Mouse (Mus musculus) myocyte (in vitro differentiated cells): ENCODE results near the gene Tcte1. TPM values are rescaled to one million over a fixed set of nuclear protein-coding genes. Genes with fewer than 3 reads are reported as not detected.

Source experiments
- H3K27me3 ChIP-seq: one replicate; pipeline ENCODE4 v1.6.1; 2011; ENCODE audit not compliant: control insufficient read depth, insufficient read depth, insufficient read length
- H3K36me3 ChIP-seq: one replicate; pipeline ENCODE4 v1.6.1; 2011; ENCODE audit not compliant: control insufficient read depth, insufficient read depth
- H3K4me2 ChIP-seq: one replicate; pipeline ENCODE4 v1.6.1; 2011; ENCODE audit warnings: low read depth, control low read depth
- H3K4me3 ChIP-seq: one replicate; pipeline ENCODE4 v1.5.1; 2011; ENCODE audit warnings: mild to moderate bottlenecking, control low read depth, moderate library complexity
- H3K79me2 ChIP-seq: one replicate; pipeline ENCODE4 v1.6.1; 2011; ENCODE audit not compliant: control insufficient read depth, insufficient read depth
- H3ac ChIP-seq: one replicate; pipeline ENCODE4 v1.6.1; 2011; ENCODE audit not compliant: control insufficient read depth, insufficient read length
- CEBPB ChIP-seq: IDR thresholded peaks from 2 replicates; pipeline ENCODE4 v1.6.1; 2011; ENCODE audit warnings: mild to moderate bottlenecking, moderate library complexity; ENCODE audit not compliant: poor library complexity, insufficient read depth, severe bottlenecking
- E2F4 ChIP-seq: IDR thresholded peaks from one replicate; pipeline ENCODE4 v1.6.1; 2011; ENCODE audit warnings: mild to moderate bottlenecking, control low read depth, moderate library complexity; ENCODE audit not compliant: insufficient read depth
- MAX ChIP-seq: IDR thresholded peaks from one replicate; pipeline ENCODE4 v1.6.1; 2011; ENCODE audit warnings: low read depth, mild to moderate bottlenecking, control low read depth
- MYOD1 ChIP-seq, 3 experiments: IDR thresholded peaks; one replicate each; pipeline ENCODE4 v1.6.1; 2011; ENCODE audit warnings: control low read depth in 2 of 3, low read depth in 2 of 3, mild to moderate bottlenecking in 2 of 3, moderate library complexity in 1 of 3; ENCODE audit not compliant: insufficient read length in 2 of 3, control insufficient read depth in 1 of 3
- MYOG ChIP-seq, 3 experiments: IDR thresholded peaks; one replicate each; pipeline ENCODE4 v1.6.1; 2011; ENCODE audit warnings: control low read depth in 2 of 3, low read depth in 2 of 3, mild to moderate bottlenecking in 2 of 3; ENCODE audit not compliant: insufficient read length in 2 of 3, control insufficient read depth in 1 of 3, insufficient read depth in 1 of 3
- POLR2A ChIP-seq: IDR thresholded peaks from one replicate; pipeline ENCODE4 v1.6.1; 2011; ENCODE audit warnings: low read depth, mild to moderate bottlenecking, control low read depth, moderate library complexity; ENCODE audit not compliant: insufficient read length
- POLR2AphosphoS2 ChIP-seq: IDR thresholded peaks from one replicate; pipeline ENCODE4 v1.6.1; 2011; ENCODE audit warnings: low read depth, control low read depth; ENCODE audit not compliant: insufficient read length
- REST ChIP-seq: IDR thresholded peaks from one replicate; pipeline ENCODE4 v1.6.1; 2011; ENCODE audit warnings: mild to moderate bottlenecking, control low read depth, moderate library complexity; ENCODE audit not compliant: insufficient read depth, insufficient read length
- SRF ChIP-seq: IDR thresholded peaks from one replicate; pipeline ENCODE4 v1.6.1; 2011; ENCODE audit warnings: low read depth; ENCODE audit not compliant: control insufficient read depth, insufficient read length
- TCF12 ChIP-seq: IDR thresholded peaks from one replicate; pipeline ENCODE4 v1.6.1; 2011; ENCODE audit warnings: mild to moderate bottlenecking, control low read depth; ENCODE audit not compliant: poor library complexity, insufficient read depth, severe bottlenecking
- TCF3 ChIP-seq: IDR thresholded peaks from one replicate; pipeline ENCODE4 v1.6.1; 2011; ENCODE audit warnings: low read depth, control low read depth; ENCODE audit not compliant: insufficient read length
- USF1 ChIP-seq: IDR thresholded peaks from one replicate; pipeline ENCODE4 v1.6.1; 2011; ENCODE audit warnings: low read depth, mild to moderate bottlenecking, control low read depth, moderate library complexity
- polyA plus RNA-seq: library from polyadenylated mRNA; unstranded; fragments of >200 nt; fragmentation: generic; extraction: Trizol; gene quantifications from one replicate; pipeline ENCODE4 v1.2.1, GENCODE M21; 2012; ENCODE audit warnings: missing spikeins

Tcte1 gene
- polyA plus RNA-seq, 1 experiment, result not detected

- TF ChIP-seq MAX, result no peak
These were observed 9.7 kb downstream of the Tcte1 start for GRCm38 (mm10) chr17:45532896-45533295.

GRCm38 (mm10) chr17:45536264-45536663, 13.0 kb downstream of the Tcte1 start:
- H3K79me2 ChIP-seq, result no peaks in the 10 kb centered on the region
- no peak overlapping the region for H3ac ChIP-seq
- H3K4me2 ChIP-seq, result no peak overlapping the region
- TF ChIP-seq MYOD1 (IDR thresholded peaks at IDR 0.05; ENCODE audit: control insufficient read depth in 1 of 3, insufficient read length in 2 of 3, low read depth in 2 of 3), result no peak
- no peak for TF ChIP-seq MYOG (IDR thresholded peaks at IDR 0.05; ENCODE audit: control insufficient read depth in 1 of 3, insufficient read depth in 1 of 3, insufficient read length in 2 of 3, low read depth in 2 of 3)
- TF ChIP-seq TCF12, result no peak
- TF ChIP-seq TCF3, result no peak
- peak; percentile 78 for TF ChIP-seq REST
- TF ChIP-seq SRF, result no peak
- no peak for TF ChIP-seq E2F4
- no peak for TF ChIP-seq POLR2A
- H3K27me3 ChIP-seq, result peaks cover 61% of the 10 kb centered on the region
- H3K4me3 ChIP-seq, result no peak overlapping the region
- H3K36me3 ChIP-seq, result no peaks in the 10 kb centered on the region

More at GRCm38 (mm10) chr17:45532896-45533295, 9.7 kb downstream of the Tcte1 start:
- H3K27me3 ChIP-seq, result peaks cover 57% of the 10 kb centered on the region
- H3ac ChIP-seq, result no peak overlapping the region
- no peak overlapping the region for H3K4me2 ChIP-seq
- H3K79me2 ChIP-seq, result no peaks in the 10 kb centered on the region
- H3K4me3 ChIP-seq, result no peak overlapping the region
- H3K36me3 ChIP-seq, result no peaks in the 10 kb centered on the region

GRCm38 (mm10) chr17:45538394-45538793, 15.2 kb downstream of the Tcte1 start:
- Histone ChIP-seq H3K36me3 (no peaks in the 10 kb centered on the region), H3ac (no peak overlapping the region), H3K4me3 (no peak overlapping the region), H3K4me2 (no peak overlapping the region), H3K27me3 (peaks cover 60% of the 10 kb centered on the region), H3K79me2 (no peaks in the 10 kb centered on the region)
- TF ChIP-seq CEBPB (no peak), E2F4 (no peak), POLR2A (no peak), TCF12 (no peak), SRF (no peak), MYOD1 (IDR thresholded peaks at IDR 0.05; ENCODE audit: control insufficient read depth in 1 of 3, insufficient read length in 2 of 3, low read depth in 2 of 3) (no peak), USF1 (no peak), TCF3 (no peak), MAX (no peak), POLR2AphosphoS2 (no peak), MYOG (IDR thresholded peaks at IDR 0.05; ENCODE audit: control insufficient read depth in 1 of 3, insufficient read depth in 1 of 3, insufficient read length in 2 of 3, low read depth in 2 of 3) (no peak), REST (no peak)

GRCm38 (mm10) chr17:45539664-45540063, 16.4 kb downstream of the Tcte1 start:
- no peak for TF ChIP-seq E2F4
- no peak for TF ChIP-seq CEBPB
- no peak for TF ChIP-seq TCF12
- no peak for TF ChIP-seq SRF
- no peak for TF ChIP-seq MYOG (IDR thresholded peaks at IDR 0.05; ENCODE audit: control insufficient read depth in 1 of 3, insufficient read depth in 1 of 3, insufficient read length in 2 of 3, low read depth in 2 of 3)
- TF ChIP-seq USF1, result no peak
- TF ChIP-seq TCF3, result no peak
- TF ChIP-seq POLR2A, result no peak
- TF ChIP-seq POLR2AphosphoS2, result no peak
- TF ChIP-seq MAX, result no peak
- no peak for TF ChIP-seq REST
- no peak for TF ChIP-seq MYOD1 (IDR thresholded peaks at IDR 0.05; ENCODE audit: control insufficient read depth in 1 of 3, insufficient read length in 2 of 3, low read depth in 2 of 3)
- peaks cover 67% of the 10 kb centered on the region for H3K27me3 ChIP-seq

GRCm38 (mm10) chr17:45542129-45542528, 18.9 kb downstream of the Tcte1 start:
- peaks cover 71% of the 10 kb centered on the region for H3K27me3 ChIP-seq
- no peak overlapping the region for H3K4me2 ChIP-seq
- H3K4me3 ChIP-seq, result no peak overlapping the region
- no peak for TF ChIP-seq TCF12
- TF ChIP-seq SRF, result no peak
- no peak for TF ChIP-seq CEBPB
- no peak for TF ChIP-seq MYOG (IDR thresholded peaks at IDR 0.05; ENCODE audit: control insufficient read depth in 1 of 3, insufficient read depth in 1 of 3, insufficient read length in 2 of 3, low read depth in 2 of 3)
- TF ChIP-seq USF1, result no peak
- no peak for TF ChIP-seq MAX
- TF ChIP-seq POLR2AphosphoS2, result no peak
- TF ChIP-seq POLR2A, result no peak
- TF ChIP-seq TCF3, result no peak
- no peak for TF ChIP-seq MYOD1 (IDR thresholded peaks at IDR 0.05; ENCODE audit: control insufficient read depth in 1 of 3, insufficient read length in 2 of 3, low read depth in 2 of 3)
- no peak for TF ChIP-seq E2F4
- TF ChIP-seq REST, result no peak
- H3ac ChIP-seq, result no peak overlapping the region
- H3K79me2 ChIP-seq, result no peaks in the 10 kb centered on the region
- no peaks in the 10 kb centered on the region for H3K36me3 ChIP-seq

More at GRCm38 (mm10) chr17:45539664-45540063, 16.4 kb downstream of the Tcte1 start:
- H3K79me2 ChIP-seq, result no peaks in the 10 kb centered on the region
- H3ac ChIP-seq, result no peak overlapping the region
- no peaks in the 10 kb centered on the region for H3K36me3 ChIP-seq
- H3K4me3 ChIP-seq, result no peak overlapping the region
- H3K4me2 ChIP-seq, result no peak overlapping the region
